Mouse (Mus musculus) ES-E14 (cell line): ENCODE results near the gene Gm4450.
"Not testable (repeated sequence)": the region's sequence is repeated elsewhere in the genome, so short reads cannot be mapped to it uniquely, and the experiment has no call there.

ENCODE experiments used
- CHD2 ChIP-seq: IDR thresholded peaks from 2 replicates; pipeline ENCODE4 v1.6.1; 2014; ENCODE audit warnings: mild to moderate bottlenecking, low read depth, low read length, inconsistent platforms
- HCFC1 ChIP-seq: IDR thresholded peaks from 2 replicates; pipeline ENCODE4 v1.6.1; 2012; ENCODE audit warnings: low read length, inconsistent platforms, borderline replicate concordance; ENCODE audit not compliant: insufficient read depth
- MAFK ChIP-seq: IDR thresholded peaks from 2 replicates; pipeline ENCODE4 v1.6.1; 2014; ENCODE audit warnings: mild to moderate bottlenecking, low read depth, low read length, inconsistent platforms; ENCODE audit not compliant: insufficient read depth
- ZC3H11A ChIP-seq: IDR thresholded peaks from 2 replicates; pipeline ENCODE4 v1.6.1; 2012; ENCODE audit warnings: low read depth, mild to moderate bottlenecking, inconsistent platforms, low read length, borderline replicate concordance
- ZNF384 ChIP-seq: IDR thresholded peaks from 2 replicates; pipeline ENCODE4 v1.6.1; 2012; ENCODE audit warnings: low read depth, low read length, inconsistent platforms

- not testable (repeated sequence) for TF ChIP-seq HCFC1, ZNF384, MAFK, CHD2, ZC3H11A
Observed at GRCm38 (mm10) chr3:98410619-98411580, 46.0 kb downstream of the Gm4450 start.
